Mouse (Mus musculus): ENCODE results near the gene Mrpl4. TPM values are rescaled to one million over a fixed set of nuclear protein-coding genes. Genes with fewer than 3 reads are reported as not detected.
A peak's percentile ranks its signal among the peaks of the same experiment; 100 is the strongest.

Mrpl4 gene
- polyA plus RNA-seq, 1 experiment = 45.1 TPM

- peaks cover 10% of the 10 kb centered on the region for H3K4me1 ChIP-seq (ENCODE audit: control insufficient read depth, insufficient read depth, low read length)
- H3K36me3 ChIP-seq (ENCODE audit: control insufficient read depth, insufficient read depth, low read length, poor library complexity, severe bottlenecking) = peaks cover 28% of the 10 kb centered on the region
- H3K4me3 ChIP-seq (ENCODE audit: low read depth, low read length) = no peak overlapping the region
- TF ChIP-seq POLR2A (IDR thresholded peaks at IDR 0.05; ENCODE audit: insufficient read depth, low read length) (no peak), CTCF (IDR thresholded peaks at IDR 0.05; ENCODE audit: low read depth, low read length) (no peak)
- H3K9ac ChIP-seq (ENCODE audit: low read depth, poor library complexity, severe bottlenecking) = no peak overlapping the region
- no peak overlapping the region for H3K27ac ChIP-seq (ENCODE audit: insufficient read depth, low read length)
- no peaks in the 10 kb centered on the region for H3K27me3 ChIP-seq (ENCODE audit: control insufficient read depth, insufficient read depth, low read length, poor library complexity, severe bottlenecking)
- no peaks in the 10 kb centered on the region for H3K9me3 ChIP-seq (replicated peaks; ENCODE audit: control insufficient read depth, insufficient read depth, low read length, poor library complexity, severe bottlenecking)
Observed at GRCm38 (mm10) chr9:20966747-20967146, 35.8 kb upstream of the Mrpl4 start.

DNA sequence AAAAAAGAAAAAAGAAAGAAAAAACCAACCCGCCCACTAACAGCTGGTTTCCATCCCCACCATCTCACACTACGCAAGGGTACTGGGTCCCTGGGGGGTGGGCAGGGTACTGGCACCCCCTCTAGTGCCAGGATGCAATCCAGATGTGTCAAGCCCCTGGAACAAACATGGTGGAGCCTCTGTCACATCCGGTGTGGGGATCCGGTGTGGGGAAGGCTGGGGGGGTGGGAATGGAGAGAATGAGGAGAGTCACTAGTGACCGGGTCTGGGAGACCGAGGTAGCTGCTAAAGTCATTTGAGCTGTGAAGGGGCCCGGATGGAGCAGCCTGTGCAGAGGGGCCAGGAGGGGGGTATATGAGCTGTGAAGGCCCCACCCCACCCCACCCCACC lies 30.8 kb upstream of the Mrpl4 start:
- peak overlapping the region; percentile 75 for H3K9ac ChIP-seq (ENCODE audit: low read depth, poor library complexity, severe bottlenecking)
- no peaks in the 10 kb centered on the region for H3K9me3 ChIP-seq (replicated peaks; ENCODE audit: control insufficient read depth, insufficient read depth, low read length, poor library complexity, severe bottlenecking)
- H3K4me1 ChIP-seq (ENCODE audit: control insufficient read depth, insufficient read depth, low read length) = peaks cover 11% of the 10 kb centered on the region
- H3K36me3 ChIP-seq (ENCODE audit: control insufficient read depth, insufficient read depth, low read length, poor library complexity, severe bottlenecking) = peaks cover 22% of the 10 kb centered on the region
- H3K4me3 ChIP-seq (ENCODE audit: low read depth, low read length) = no peak overlapping the region
- TF ChIP-seq POLR2A (IDR thresholded peaks at IDR 0.05; ENCODE audit: insufficient read depth, low read length) = no peak
- no peak for TF ChIP-seq EP300 (IDR thresholded peaks at IDR 0.05; ENCODE audit: insufficient read depth, low read depth, low read length)
- no peak for TF ChIP-seq CTCF (IDR thresholded peaks at IDR 0.05; ENCODE audit: low read depth, low read length)
- H3K27ac ChIP-seq (ENCODE audit: insufficient read depth, low read length) = no peak overlapping the region
- no peaks in the 10 kb centered on the region for H3K27me3 ChIP-seq (ENCODE audit: control insufficient read depth, insufficient read depth, low read length, poor library complexity, severe bottlenecking)

- Histone ChIP-seq H3K4me1 (ENCODE audit: control insufficient read depth, insufficient read depth, low read length) (peaks cover 11% of the 10 kb centered on the region), H3K9me3 (replicated peaks; ENCODE audit: control insufficient read depth, insufficient read depth, low read length, poor library complexity, severe bottlenecking) (no peaks in the 10 kb centered on the region)
- TF ChIP-seq EP300 (IDR thresholded peaks at IDR 0.05; ENCODE audit: insufficient read depth, low read depth, low read length) (no peak), CTCF (IDR thresholded peaks at IDR 0.05; ENCODE audit: low read depth, low read length) (no peak), POLR2A (IDR thresholded peaks at IDR 0.05; ENCODE audit: insufficient read depth, low read length) (no peak)
Observed at GRCm38 (mm10) chr9:20972141-20972992, 30.2 kb upstream of the Mrpl4 start.

GRCm38 (mm10) chr9:20973001-20973681 lies 29.4 kb upstream of the Mrpl4 start:
- Histone ChIP-seq H3K9ac (ENCODE audit: low read depth, poor library complexity, severe bottlenecking) (peak overlapping the region; percentile 75), H3K4me1 (ENCODE audit: control insufficient read depth, insufficient read depth, low read length) (peaks cover 12% of the 10 kb centered on the region)
- no peak for TF ChIP-seq EP300 (IDR thresholded peaks at IDR 0.05; ENCODE audit: insufficient read depth, low read depth, low read length)
- no peak for TF ChIP-seq POLR2A (IDR thresholded peaks at IDR 0.05; ENCODE audit: insufficient read depth, low read length)
- no peak for TF ChIP-seq CTCF (IDR thresholded peaks at IDR 0.05; ENCODE audit: low read depth, low read length)

More at GRCm38 (mm10) chr9:20972141-20972992, 30.2 kb upstream of the Mrpl4 start:
- Histone ChIP-seq H3K27me3 (ENCODE audit: control insufficient read depth, insufficient read depth, low read length, poor library complexity, severe bottlenecking) (no peaks in the 10 kb centered on the region), H3K9ac (ENCODE audit: low read depth, poor library complexity, severe bottlenecking) (peak overlapping the region; percentile 75), H3K27ac (ENCODE audit: insufficient read depth, low read length) (peak overlapping the region; percentile 69), H3K4me3 (ENCODE audit: low read depth, low read length) (peak overlapping the region; percentile 52), H3K36me3 (ENCODE audit: control insufficient read depth, insufficient read depth, low read length, poor library complexity, severe bottlenecking) (peaks cover 18% of the 10 kb centered on the region)

DNA sequence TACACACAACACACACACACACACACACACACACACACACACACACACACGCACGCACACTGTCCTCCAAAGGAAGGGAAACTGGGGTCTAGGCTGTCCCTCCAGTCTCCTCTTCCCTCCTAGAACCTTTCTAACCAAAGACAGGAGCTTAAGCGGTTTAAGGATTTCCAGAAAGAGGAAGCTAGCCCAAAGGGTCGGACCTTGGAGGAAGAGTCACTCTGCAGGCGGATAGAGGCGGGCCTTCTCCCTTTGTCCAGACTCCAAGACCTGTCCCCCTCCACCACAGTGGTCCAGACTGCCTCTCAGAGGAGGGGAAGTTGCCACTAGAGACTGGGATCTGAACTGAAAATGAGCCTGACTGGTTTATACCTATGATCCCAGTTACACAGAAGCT lies 28.9 kb upstream of the Mrpl4 start:
- Histone ChIP-seq H3K27ac (ENCODE audit: insufficient read depth, low read length) (peak overlapping the region; percentile 10; the same call in 1 of the 2 replicates), H3K9me3 (replicated peaks; ENCODE audit: control insufficient read depth, insufficient read depth, low read length, poor library complexity, severe bottlenecking) (no peaks in the 10 kb centered on the region), H3K9ac (ENCODE audit: low read depth, poor library complexity, severe bottlenecking) (no peak overlapping the region), H3K4me1 (ENCODE audit: control insufficient read depth, insufficient read depth, low read length) (peaks cover 9% of the 10 kb centered on the region), H3K4me3 (ENCODE audit: low read depth, low read length) (peak overlapping the region; percentile 28), H3K27me3 (ENCODE audit: control insufficient read depth, insufficient read depth, low read length, poor library complexity, severe bottlenecking) (no peaks in the 10 kb centered on the region), H3K36me3 (ENCODE audit: control insufficient read depth, insufficient read depth, low read length, poor library complexity, severe bottlenecking) (peaks cover 6% of the 10 kb centered on the region)
- no peak for TF ChIP-seq EP300 (IDR thresholded peaks at IDR 0.05; ENCODE audit: insufficient read depth, low read depth, low read length)
- TF ChIP-seq CTCF (IDR thresholded peaks at IDR 0.05; ENCODE audit: low read depth, low read length) = no peak
- no peak for TF ChIP-seq POLR2A (IDR thresholded peaks at IDR 0.05; ENCODE audit: insufficient read depth, low read length)

More at GRCm38 (mm10) chr9:20973001-20973681, 29.4 kb upstream of the Mrpl4 start:
- no peaks in the 10 kb centered on the region for H3K9me3 ChIP-seq (replicated peaks; ENCODE audit: control insufficient read depth, insufficient read depth, low read length, poor library complexity, severe bottlenecking)
- peaks cover 11% of the 10 kb centered on the region for H3K36me3 ChIP-seq (ENCODE audit: control insufficient read depth, insufficient read depth, low read length, poor library complexity, severe bottlenecking)
- no peaks in the 10 kb centered on the region for H3K27me3 ChIP-seq (ENCODE audit: control insufficient read depth, insufficient read depth, low read length, poor library complexity, severe bottlenecking)
- H3K4me3 ChIP-seq (ENCODE audit: low read depth, low read length) = peak overlapping the region; percentile 52
- peak overlapping the region; percentile 69 for H3K27ac ChIP-seq (ENCODE audit: insufficient read depth, low read length)
